Mouse (Mus musculus): ENCODE data around the gene Wdr83os.
"Not testable (repeated sequence)": the region's sequence is repeated elsewhere in the genome, so short reads cannot be mapped to it uniquely, and the experiment has no call there.

The Wdr83os gene

DNA sequence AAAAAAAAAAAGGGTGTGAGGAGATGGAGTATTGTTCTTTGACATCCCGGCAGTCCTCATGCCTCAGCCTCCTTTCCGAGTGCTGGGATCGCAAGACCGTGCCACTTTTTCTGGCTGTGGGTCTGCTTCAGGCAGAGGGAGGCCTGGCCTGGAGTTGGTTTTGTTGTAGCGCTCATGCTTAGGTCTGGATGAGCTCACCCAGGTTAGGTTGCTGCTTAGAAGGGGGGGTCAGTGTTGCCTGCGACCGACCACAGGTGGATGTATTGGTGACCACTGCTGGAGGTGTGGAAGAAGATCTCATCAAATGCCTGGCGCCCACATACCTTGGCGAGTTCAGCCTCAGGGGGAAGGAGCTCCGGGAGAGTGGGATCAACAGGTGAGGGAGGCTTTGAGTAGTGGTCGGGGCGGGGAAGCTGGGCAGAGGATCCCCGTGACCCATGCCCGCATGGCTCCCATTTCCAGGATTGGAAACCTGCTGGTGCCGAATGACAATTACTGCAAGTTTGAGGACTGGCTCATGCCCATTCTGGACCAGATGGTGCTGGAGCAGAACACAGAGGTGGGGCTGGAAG, 7.4 kb upstream of the Wdr83os start:
- DNase-seq, result no peak

DNA sequence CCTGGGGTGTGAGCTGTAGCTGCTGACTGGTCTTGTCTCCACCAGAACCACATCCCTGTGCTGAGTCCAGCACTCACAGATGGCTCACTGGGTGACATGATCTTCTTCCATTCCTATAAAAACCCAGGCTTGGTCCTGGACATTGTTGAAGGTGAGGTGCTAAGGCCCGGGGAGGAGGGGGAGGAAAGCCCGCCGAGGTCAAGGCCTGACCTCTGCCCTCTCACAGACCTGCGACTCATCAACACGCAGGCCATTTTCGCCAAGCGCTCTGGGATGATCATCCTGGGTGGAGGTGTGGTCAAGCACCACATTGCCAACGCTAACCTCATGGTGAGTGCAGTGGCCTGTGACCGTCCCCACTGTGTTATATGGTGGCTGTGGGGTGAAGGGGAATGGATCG, 6.4 kb upstream of the Wdr83os start:
- no peak for DNase-seq

DNA sequence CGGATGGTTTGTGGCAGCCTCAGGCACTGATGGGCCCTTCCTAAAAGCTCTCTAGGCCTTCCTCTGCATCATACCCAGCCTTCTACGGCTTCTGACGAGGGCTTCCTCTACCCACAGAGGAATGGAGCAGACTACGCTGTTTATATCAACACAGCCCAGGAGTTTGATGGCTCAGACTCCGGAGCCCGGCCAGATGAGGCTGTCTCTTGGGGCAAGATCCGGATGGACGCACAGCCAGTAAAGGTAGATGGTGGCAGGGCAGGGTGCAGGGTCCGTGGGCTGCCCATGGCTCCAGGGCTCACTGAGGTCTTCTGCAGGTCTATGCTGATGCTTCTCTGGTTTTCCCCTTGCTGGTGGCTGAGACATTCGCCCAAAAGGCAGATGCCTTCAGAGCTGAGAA, 5.9 kb upstream of the Wdr83os start:
- no peak for DNase-seq

DNA sequence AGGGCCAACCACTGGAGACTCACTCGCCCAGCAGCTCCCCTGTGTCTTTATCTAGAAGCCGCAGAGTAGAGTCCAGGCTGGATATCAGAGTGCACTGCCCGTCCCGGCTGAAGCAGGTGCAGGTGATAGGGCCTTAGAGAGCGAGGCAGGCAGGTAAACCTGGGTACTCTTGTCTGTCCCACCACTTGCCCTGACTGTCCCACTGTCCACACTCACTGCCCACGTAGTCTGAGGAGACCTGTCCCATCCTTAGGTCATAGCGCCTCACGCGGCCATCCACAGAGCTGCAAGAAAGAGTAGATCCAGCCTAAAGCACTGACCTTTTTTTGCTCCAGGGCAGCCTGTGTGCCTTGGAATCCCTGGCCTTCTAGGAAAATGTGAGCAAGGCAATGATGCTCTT, 4.5 kb upstream of the Wdr83os start:
- DNase-seq, result peak; percentile 59 to 61

DNA sequence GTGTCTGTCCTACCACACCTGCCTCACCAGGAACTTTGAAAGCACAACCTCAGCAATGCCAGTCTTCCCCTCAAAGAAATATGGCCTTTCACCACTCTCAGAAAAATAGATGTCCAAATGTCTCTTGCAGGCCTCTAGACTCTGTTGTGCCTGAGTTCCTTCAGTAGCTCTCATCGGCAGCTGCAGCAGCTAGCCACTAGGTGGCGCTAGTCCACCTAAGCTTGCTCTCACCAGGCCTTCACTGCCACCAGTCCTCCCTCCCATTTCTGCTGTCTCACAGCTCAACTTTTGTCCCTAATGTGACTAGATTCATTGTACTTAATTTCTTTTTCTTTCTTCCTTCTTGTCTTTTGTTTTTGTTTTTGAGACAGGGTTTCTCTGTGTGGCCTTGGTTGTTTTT, 3.5 kb upstream of the Wdr83os start:
- peak; percentile 76 to 80 for DNase-seq

DNA sequence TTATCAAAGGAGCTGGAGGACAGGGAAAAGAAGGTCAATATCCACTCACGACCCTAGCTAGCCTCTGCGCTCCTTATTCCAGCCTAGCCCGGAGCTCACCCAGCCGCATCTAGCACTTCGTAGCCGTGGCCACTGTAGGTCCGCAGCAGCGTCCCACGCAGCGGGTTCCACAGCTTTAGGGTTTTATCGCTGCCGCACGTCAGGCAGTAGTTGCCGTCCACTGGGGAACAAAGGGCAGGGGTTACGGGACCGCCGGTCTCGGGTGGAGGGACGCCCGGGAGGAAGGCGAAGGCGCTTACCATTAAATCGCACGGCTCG, 367 bp upstream of the Wdr83os start:
- peak in 1 of 2 experiments; percentile 43 for DNase-seq

DNA sequence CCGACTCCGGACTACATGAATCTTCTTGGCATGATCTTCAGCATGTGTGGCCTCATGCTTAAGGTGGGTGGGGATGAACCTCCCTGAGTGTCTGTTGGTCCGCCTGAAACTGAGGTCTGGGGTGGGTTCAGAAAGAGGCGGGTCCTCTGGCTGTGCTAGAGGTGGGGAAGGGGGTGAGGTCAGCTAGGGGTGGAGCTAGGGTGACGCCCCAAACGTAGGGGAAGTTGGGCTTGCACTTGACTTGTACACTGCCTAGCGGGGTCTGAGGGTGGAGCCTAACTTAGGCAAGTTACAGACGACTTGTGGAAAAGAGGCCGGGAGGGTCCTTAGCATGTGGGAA, 646 bp downstream of the Wdr83os start, which contains the start of gene Wdr83:
TSS of gene Wdr83 (minus strand) at position 91 of the 340 bp plus-strand sequence.
- DNase-seq, result no peak

DNA sequence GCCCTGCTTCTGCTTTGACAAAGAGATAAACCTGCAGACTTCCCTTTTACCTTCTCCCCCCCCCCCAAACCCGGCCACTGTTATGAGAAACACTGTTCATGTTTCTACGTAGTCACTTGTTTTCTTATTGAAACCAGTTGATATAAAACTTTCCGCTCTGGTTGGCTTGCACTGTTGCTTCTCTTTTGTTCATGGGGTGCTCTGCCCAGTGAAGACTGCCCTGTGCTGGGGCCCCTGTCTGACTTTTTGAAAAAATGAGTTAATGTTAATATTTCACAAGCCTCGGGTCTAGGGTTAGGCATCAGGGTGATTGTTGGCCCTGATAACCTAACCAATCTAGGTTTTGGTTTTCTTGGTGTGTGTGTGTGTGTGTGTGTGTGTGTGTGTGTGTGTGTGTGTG, 1.6 kb downstream of the Wdr83os start:
- DNase-seq, result not testable (repeated sequence)

DNA sequence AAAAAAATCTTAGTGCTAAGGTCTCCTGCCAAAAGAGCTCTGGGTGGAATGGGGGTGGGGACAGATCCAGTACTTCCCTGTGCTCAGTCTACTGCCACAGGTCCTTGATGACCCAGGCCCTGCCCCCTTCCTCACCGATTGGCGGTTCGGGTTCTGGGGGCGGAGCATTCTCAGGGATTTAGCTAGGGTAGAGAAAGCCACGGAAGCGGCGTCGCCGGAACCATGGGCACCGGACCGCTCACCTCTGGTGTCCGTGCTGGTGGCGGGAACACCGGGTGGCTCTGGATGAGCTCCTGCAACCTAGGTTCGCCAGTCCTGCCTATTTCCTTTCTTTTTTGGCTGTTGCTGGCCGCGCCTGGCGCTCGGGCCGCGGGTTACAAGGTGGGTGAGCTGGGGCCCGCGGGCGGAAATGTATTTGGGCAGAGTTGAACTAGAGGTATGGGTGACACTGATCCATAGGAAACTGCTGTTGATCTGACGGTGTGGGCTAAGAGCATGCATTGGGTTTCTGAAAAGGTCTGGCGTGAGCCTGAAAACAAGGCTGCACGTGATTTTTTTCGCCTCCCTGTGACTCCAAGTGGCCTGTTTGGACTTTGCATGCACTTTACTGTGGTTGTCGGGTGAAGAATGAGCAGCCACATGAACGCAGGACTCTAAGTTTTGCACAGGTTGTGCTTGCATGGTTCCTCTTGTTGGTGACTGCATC, 2.7 kb downstream of the Wdr83os start, which contains the start of gene Man2b1:
TSS of gene Man2b1 (plus strand) at position 163 of the 706 bp plus-strand sequence.
- peak; percentile 83 to 87 for DNase-seq

DNA sequence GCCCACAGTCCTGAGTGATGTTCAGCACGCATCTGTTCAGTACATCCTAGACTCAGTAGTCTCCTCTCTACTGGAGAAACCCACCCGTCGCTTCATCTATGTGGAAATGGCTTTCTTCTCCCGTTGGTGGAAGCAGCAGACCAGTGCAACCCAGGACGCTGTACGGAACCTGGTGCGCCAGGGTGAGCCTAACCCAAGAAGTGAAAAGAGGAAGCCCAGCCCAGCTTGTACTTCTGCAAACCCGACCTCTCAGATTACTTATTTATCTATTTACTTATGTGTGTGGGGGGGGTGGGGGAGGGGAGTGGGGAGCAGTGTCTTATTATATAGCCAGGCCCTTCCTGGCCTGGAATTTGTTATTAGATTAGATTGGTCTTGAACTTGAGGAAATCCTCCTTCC, 4.1 kb downstream of the Wdr83os start:
- DNase-seq, result no peak

DNA sequence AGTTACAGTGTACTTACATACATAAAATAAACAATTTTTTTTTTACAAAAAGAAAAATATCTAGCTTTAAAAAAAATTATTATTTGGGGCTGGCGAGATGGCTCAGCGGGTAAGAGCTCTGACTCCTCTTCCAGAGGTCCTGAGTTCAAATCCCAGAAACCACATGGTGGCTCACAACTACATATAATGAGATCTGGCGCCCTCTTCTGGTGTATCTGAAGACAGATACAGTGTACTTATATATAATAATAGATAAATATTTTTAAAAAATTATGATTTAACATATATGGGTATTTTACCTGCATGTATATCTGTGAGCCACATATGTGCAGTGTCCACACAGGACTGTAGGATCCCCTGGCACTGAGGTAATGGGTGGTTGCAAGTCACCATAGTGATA, 5.7 kb downstream of the Wdr83os start:
- DNase-seq, result no peak

DNA sequence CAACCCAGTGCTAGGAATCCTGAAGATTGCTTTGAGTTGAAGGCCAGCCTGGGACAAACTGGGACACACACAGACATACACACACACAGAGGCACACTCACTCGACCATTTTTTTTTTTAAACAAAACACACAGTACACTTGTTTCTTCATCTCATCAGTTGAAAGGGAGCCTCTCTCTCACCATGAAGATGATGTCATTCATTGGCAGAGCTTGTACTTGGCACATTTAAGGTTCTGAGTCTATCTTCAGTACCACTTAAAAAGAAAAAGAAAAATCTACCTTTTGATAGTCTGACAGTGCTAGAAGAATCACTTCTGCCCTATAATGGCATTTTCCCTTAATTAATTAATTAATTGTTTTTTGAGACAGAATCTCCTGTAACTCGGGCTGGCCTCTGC, 8.2 kb downstream of the Wdr83os start:
- no peak for DNase-seq

DNA sequence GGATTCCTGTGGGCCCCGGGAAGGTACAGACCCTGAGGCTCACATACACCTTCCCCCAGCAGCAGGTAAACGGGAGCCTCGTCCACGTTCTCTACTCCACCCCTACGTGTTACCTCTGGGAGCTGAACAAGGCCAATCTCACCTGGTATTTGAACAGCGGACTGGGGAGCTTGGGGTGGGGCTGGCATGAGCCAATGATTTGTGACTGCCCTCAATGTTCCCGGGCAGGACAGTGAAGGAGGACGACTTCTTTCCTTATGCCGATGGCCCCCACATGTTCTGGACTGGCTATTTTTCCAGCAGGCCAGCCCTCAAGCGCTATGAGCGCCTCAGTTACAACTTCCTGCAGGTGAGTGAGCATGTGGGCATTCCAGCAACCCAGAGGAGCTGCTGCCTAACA, 10.3 kb downstream of the Wdr83os start:
- no peak for DNase-seq

DNA sequence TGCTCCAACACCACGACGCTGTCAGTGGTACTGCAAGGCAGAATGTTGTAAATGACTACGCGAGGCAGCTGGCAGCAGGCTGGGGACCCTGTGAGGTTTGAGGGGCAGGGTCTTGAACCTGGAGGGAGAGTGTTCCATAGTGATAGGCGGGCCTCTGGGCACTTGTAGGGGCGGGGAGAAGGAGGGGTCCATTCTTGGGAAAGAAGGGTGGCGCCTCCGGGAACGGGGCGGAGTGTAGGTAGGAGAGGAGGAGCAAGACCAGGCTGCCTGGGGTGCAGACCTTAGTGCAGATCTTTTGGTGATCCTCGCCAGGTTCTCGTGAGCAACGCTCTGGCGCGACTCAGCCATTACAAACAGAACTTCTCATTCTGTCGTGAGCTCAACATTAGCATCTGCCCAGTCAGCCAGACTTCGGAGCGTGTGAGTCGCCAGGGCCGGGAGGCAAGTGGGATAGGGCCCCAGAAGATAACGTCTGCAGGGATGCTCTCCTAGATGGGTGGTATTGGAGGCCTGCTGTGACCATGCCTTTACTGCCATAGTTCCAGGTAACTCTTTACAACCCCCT, 11.1 kb downstream of the Wdr83os start:
- no peak for DNase-seq

DNA sequence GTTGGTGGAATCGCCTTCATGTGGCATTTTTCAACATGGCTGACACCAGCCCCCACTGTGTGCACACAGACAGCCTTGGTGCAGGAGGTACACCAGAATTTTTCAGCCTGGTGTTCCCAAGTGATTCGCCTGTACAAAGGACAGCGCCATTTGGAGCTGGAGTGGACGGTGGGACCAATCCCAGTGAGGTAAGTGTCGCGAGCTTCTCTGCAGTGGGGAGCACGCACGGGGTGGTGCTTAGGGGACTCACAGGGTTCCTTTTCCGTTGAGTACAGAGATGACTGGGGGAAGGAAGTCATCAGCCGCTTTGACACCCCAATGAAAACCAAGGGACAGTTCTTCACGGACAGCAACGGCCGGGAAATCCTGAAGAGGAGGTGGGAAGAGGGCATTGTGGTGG, 14.5 kb downstream of the Wdr83os start:
- DNase-seq, result no peak

DNA sequence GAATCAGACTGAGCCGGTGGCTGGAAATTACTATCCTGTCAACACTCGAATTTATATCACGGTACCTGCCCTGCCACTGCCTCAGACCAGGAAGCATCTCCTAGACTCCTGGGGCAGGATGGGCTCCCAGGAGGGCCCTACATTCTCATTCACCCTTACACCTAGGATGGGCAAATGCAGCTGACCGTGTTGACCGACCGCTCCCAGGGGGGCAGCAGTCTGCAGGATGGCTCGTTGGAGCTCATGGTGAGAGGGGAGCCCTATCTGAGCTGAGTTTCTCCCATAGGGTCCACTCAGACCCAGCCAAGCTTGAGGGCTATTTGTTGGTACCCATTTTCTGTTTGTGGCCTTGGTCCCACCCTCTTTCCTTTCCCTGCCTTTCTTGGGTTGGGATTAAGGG, 15.0 kb downstream of the Wdr83os start:
- DNase-seq, result no peak

DNA sequence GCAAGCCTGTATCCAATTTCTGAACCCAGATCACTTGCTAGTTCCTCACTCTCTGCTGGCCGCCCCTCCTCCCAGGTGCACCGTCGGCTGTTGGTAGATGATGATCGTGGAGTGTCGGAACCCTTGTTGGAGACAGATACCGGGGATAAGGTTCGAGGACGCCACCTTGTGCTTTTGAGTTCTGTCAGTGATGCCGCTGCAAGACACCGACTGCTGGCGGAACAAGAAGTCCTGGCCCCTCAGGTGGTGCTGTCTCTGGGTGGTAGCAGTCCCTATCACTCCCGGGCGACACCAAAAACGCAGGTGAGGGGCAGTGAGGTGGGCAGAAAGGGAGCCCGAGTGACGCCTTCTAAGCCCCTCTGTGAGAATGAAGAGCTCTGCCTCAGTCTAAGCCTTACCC, 15.7 kb downstream of the Wdr83os start:
- DNase-seq, result no peak

DNA sequence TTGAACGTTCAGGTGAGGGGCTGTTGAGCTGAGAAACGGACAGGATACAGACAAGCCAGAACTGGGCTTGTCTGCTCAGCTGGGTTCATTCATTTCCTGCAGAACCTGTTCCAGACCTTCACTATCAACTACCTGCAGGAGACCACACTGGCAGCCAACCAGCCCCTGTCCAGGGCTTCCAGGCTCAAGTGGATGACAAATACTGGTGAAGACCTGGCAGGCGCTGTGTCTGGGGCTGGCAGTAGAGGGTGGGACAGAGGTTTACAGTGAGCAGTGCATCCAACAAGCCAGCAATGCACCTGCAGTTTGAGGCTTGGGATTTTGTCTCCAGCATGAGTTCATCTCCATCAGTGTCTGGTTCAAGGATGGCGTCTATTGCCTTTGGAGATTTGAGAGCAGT, 16.3 kb downstream of the Wdr83os start:
- no peak for DNase-seq

DNA sequence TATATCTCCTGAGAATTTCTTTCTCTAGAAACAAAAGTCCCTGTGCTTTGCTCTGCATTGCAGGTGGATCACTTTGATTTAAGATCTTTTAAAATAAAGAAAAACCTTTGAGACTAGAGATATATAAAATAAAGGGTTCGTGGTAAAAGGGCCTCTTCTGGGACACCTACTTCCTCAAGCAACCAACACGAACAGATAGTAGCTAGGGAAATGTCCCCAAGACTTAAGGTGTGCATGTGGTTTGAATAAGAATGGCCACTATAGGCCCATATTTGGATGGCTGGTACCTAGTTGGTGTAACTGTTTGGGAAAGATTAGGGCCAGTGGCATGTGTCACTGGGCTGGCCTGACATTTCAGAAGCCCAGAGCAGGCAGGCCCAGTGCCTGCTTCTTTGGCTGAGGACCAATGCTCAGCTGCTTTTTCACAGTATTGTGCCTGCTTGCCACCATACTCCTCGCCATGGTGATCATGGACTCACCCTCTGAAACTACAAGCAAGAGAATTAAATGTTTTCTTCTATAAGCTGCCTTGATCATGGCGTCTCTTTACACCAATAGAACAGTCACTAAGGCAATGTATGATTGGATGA, 19.6 kb downstream of the Wdr83os start:
- no peak for DNase-seq

DNA sequence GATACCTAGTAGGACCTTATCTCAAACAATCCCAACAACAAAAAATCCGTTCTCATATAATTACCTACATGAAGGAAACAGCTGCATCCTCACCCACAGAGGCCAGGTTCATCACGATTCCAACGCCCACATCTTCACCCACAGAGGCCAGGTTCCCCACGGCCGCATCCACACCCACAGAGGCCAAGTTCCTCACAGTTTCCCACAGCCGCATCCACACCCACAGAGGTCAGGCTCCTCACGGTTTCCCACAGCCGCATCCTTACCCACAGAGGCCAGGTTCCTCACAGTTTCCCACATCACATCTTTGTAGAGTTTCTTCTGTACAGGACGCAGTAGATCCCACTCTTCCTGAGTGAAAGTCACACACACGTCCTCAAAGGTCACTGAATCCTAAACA, 32.7 kb downstream of the Wdr83os start:
- no peak for DNase-seq

DNA sequence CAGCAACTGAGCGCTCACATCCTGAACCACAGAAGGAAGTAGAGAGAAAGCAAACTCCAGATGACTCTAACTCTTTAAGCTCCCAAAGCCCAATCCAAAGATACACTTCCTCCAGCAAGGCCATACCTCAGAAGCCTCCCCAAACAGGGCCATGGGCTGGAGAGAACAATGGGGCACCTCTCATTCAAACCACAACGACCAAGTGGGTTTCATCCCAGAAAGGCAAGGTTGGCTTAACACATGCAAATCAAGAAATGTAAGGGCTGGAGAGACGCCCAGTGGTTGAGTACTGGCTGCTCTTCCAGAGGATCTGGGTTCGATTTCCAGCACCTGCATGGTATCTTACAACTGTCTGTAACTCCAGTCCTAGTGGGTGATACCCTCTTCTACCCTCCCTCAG, 35.0 kb downstream of the Wdr83os start:
- no peak for DNase-seq

DNA sequence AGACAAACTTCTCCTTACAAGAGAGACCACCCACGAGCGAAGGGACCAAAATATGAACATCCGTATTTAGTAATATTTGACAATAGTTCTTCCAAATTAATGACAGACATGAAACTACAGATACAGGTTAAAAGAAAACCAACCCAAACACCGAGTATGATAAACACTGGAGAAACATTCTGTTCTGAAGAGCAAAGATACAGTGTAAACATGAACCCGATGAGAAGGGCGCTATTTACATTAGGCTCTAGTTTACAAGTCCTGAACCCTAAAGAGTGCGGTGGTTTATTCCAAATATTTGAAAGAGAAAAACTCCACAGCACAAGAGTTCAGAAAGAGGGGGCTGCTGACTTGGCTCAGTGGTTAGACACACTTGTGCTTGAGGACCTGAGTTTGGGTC, 36.4 kb downstream of the Wdr83os start:
- no peak for DNase-seq

DNA sequence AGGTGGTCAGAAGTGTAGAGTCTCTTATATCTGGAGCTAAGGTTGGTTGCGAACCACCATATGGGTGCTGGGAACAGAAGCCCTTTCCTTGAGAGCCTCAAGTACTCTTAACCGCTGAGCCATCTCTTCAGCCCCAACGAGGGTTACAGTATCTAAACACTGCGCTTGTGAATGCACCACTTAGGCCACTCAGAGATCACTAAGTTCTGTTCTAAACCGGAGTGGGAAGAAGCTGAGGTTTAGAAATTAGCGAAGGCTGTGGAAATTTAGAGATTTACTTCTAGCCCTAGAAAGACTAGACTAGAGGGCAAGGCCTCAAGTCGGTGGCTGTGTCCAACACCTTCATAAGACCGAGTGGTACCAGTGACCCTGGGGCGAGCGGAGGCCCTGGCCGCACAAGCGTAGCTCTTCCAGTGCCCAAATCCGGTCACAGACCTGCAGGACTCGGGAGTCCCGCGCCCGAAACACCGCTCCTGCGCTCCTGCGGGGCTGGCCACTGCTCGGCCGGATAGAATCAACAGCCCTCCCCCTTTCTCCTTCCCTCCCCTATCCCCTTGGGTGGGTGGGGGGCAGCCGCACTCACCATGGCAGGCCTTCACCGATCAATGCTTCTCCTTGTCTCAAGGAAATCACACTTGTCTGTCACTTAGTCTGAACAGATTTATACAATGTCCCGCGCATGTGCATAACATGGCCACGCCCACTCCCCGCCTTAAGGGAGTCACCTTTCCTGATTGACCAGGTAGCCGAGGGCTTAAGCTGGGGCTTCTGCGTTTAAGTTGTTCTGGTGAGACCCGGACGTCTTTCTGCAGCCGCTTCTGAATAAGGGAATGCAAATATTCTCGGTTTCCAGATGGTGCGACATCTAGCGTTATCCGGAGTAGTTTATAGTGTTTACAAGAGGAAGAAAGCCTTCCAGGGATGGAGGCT, 38.8 kb downstream of the Wdr83os start:
- peak; percentile 87 for DNase-seq

Data from cerebellum, postnatal 36 days (tissue).